Mouse (Mus musculus): ENCODE measurements around the gene Dclk2.

GRCm38 (mm10) chr3:86844804-86845481 lies 75.7 kb downstream of the Dclk2 start:
- TF ChIP-seq CTCF (IDR thresholded peaks at IDR 0.05; ENCODE audit: insufficient read depth, low read length) (no peak), POLR2A (IDR thresholded peaks at IDR 0.05; ENCODE audit: borderline replicate concordance, extremely low read depth, low read depth, low read length) (no peak)
